Mouse (Mus musculus): ENCODE measurements around the gene Repin1.

The Repin1 gene

GRCm38 (mm10) chr6:48578736-48579135 is 14.9 kb upstream of the Repin1 start:
- in situ Hi-C loops (cut with MboI; ENCODE audit: low sequenced_read_pairs): no loop called here

GRCm38 (mm10) chr6:48579215-48579648 is 14.5 kb upstream of the Repin1 start:
- in situ Hi-C loops (cut with MboI; ENCODE audit: low sequenced_read_pairs): no loop called here

GRCm38 (mm10) chr6:48581257-48581656 is 12.4 kb upstream of the Repin1 start:
- in situ Hi-C loops (cut with MboI; ENCODE audit: low sequenced_read_pairs): no loop called here

GRCm38 (mm10) chr6:48582037-48582436 is 11.6 kb upstream of the Repin1 start:
- in situ Hi-C loops (cut with MboI; ENCODE audit: low sequenced_read_pairs): no loop called here

GRCm38 (mm10) chr6:48589194-48589750 is 4.4 kb upstream of the Repin1 start, which contains the start of gene Gm45021:
Gm45021 (plus strand) TSS chr6:48589610.
- in situ Hi-C loops (cut with MboI; ENCODE audit: low sequenced_read_pairs): no loop called here

GRCm38 (mm10) chr6:48591221-48591845 is 2.4 kb upstream of the Repin1 start:
- in situ Hi-C loops (cut with MboI; ENCODE audit: low sequenced_read_pairs): no loop called here

GRCm38 (mm10) chr6:48591871-48592270 is 1.8 kb upstream of the Repin1 start:
- in situ Hi-C loops (cut with MboI; ENCODE audit: low sequenced_read_pairs): no loop called here

GRCm38 (mm10) chr6:48594043-48594738 is 508 bp downstream of the Repin1 start:
- in situ Hi-C loops (cut with MboI; ENCODE audit: low sequenced_read_pairs): no loop called here

- in situ Hi-C loops (cut with MboI; ENCODE audit: low sequenced_read_pairs): no loop called here
These were observed 1.6 kb downstream of the Repin1 start for GRCm38 (mm10) chr6:48595278-48595677.

- in situ Hi-C loops (cut with MboI; ENCODE audit: low sequenced_read_pairs): no loop called here
These were observed 3.0 kb downstream of the Repin1 start for GRCm38 (mm10) chr6:48596545-48597232.

GRCm38 (mm10) chr6:48597233-48597625 is 3.5 kb downstream of the Repin1 start:
- in situ Hi-C loops (cut with MboI; ENCODE audit: low sequenced_read_pairs): no loop called here

GRCm38 (mm10) chr6:48600594-48600993 is 6.9 kb downstream of the Repin1 start:
- in situ Hi-C loops (cut with MboI; ENCODE audit: low sequenced_read_pairs): no loop called here

GRCm38 (mm10) chr6:48601271-48602079 is 7.8 kb downstream of the Repin1 start, which contains the start of gene Zfp775:
Zfp775 (plus strand) TSS chr6:48602063.
- in situ Hi-C loops (cut with MboI; ENCODE audit: low sequenced_read_pairs): no loop called here

- in situ Hi-C loops (cut with MboI; ENCODE audit: low sequenced_read_pairs): no loop called here
These were observed 8.5 kb downstream of the Repin1 start for GRCm38 (mm10) chr6:48602080-48602741.

GRCm38 (mm10) chr6:48608124-48608523 is 14.4 kb downstream of the Repin1 start:
- in situ Hi-C loops (cut with MboI; ENCODE audit: low sequenced_read_pairs): no loop called here

GRCm38 (mm10) chr6:48609512-48609911 is 15.8 kb downstream of the Repin1 start:
- in situ Hi-C loops (cut with MboI; ENCODE audit: low sequenced_read_pairs): no loop called here

GRCm38 (mm10) chr6:48610657-48611056 is 17.0 kb downstream of the Repin1 start:
- in situ Hi-C loops (cut with MboI; ENCODE audit: low sequenced_read_pairs): no loop called here

GRCm38 (mm10) chr6:48613464-48613863 is 19.8 kb downstream of the Repin1 start:
- in situ Hi-C loops (cut with MboI; ENCODE audit: low sequenced_read_pairs): no loop called here

- in situ Hi-C loops (cut with MboI; ENCODE audit: low sequenced_read_pairs): no loop called here
These were observed 21.1 kb downstream of the Repin1 start for GRCm38 (mm10) chr6:48614756-48615155.

- in situ Hi-C loops (cut with MboI; ENCODE audit: low sequenced_read_pairs): no loop called here
These were observed 26.3 kb downstream of the Repin1 start for GRCm38 (mm10) chr6:48620031-48620430.

Measured in CH12F3 (cell line).